Mouse (Mus musculus): ENCODE data around the gene Mmp11. TPM values are rescaled to one million over a fixed set of nuclear protein-coding genes. Genes with fewer than 3 reads are reported as not detected.

The Mmp11 gene
- 13.7 and 29.4 TPM in 2 replicates for total RNA-seq (2014; rRNA removed; ENCODE audit: low replicate concordance)
- polyA plus RNA-seq (2015; fragmentation: Nextera tagmentation; extraction: Ambion mirVana) = 12.6 and 15.4 TPM in 2 replicates

- peak within 1 kb of the TSS; percentile 78 for H3K9ac ChIP-seq (replicated peaks; ENCODE audit: low read depth, low read length)
- H3K27ac ChIP-seq (ENCODE audit: low read depth) = peak within 1 kb of the TSS; percentile 91
- WGBS = 3% methylated on average over 50 of the region's 51 CpGs
- ATAC-seq (ENCODE audit: insufficient read depth, low read depth) = peak; percentile 86
- H3K27me3 ChIP-seq (ENCODE audit: control insufficient read depth, insufficient read depth, low read length) = no peaks in the 10 kb centered on the region; the same call in 1 of the 2 replicates
- peak; percentile 88 for DNase-seq (ENCODE audit: low spot score)
- peaks cover 22% of the 10 kb centered on the region for H3K4me1 ChIP-seq (ENCODE audit: control insufficient read depth, insufficient read depth)
- peak within 1 kb of the TSS; percentile 59 for H3K4me2 ChIP-seq (ENCODE audit: low read depth, low read length)
- H3K9me3 ChIP-seq (replicated peaks; ENCODE audit: control insufficient read depth, low read length) = no peaks in the 10 kb centered on the region
- peak within 1 kb of the TSS; percentile 70 for H3K4me3 ChIP-seq (ENCODE audit: low read depth, low read length)
- H3K36me3 ChIP-seq (replicated peaks; ENCODE audit: control insufficient read depth, insufficient read depth, low read length) = no peaks in the 10 kb centered on the region
- TF ChIP-seq CTCF (IDR thresholded peaks at IDR 0.05; ENCODE audit: low read depth) (no peak), EP300 (IDR thresholded peaks at IDR 0.05; ENCODE audit: low read depth) (peak; percentile 50; the same call in 1 of the 2 replicates)
Measured at GRCm38 (mm10) chr10:75935680-75936541, at the start of gene Mmp11. Gene Mmp11 (minus strand): TSS chr10:75936496.

- H3K36me3 ChIP-seq (replicated peaks; ENCODE audit: control insufficient read depth, insufficient read depth, low read length) = no peaks in the 10 kb centered on the region
- ATAC-seq (ENCODE audit: insufficient read depth, low read depth) (no peak), DNase-seq (ENCODE audit: low spot score) (no peak)
- H3K9ac ChIP-seq (replicated peaks; ENCODE audit: low read depth, low read length) = no peak overlapping the region
- 82% methylated on average over 3 of the region's 3 CpGs for WGBS
- no peak overlapping the region for H3K4me2 ChIP-seq (ENCODE audit: low read depth, low read length)
- H3K27me3 ChIP-seq (ENCODE audit: control insufficient read depth, insufficient read depth, low read length) = no peaks in the 10 kb centered on the region
- no peak overlapping the region for H3K27ac ChIP-seq (ENCODE audit: low read depth)
- TF ChIP-seq CTCF (IDR thresholded peaks at IDR 0.05; ENCODE audit: low read depth) (no peak), EP300 (IDR thresholded peaks at IDR 0.05; ENCODE audit: low read depth) (no peak)
- H3K4me1 ChIP-seq (ENCODE audit: control insufficient read depth, insufficient read depth) = no peaks in the 10 kb centered on the region
- no peaks in the 10 kb centered on the region for H3K9me3 ChIP-seq (replicated peaks; ENCODE audit: control insufficient read depth, low read length)
- H3K4me3 ChIP-seq (ENCODE audit: low read depth, low read length) = no peak overlapping the region
Measured at GRCm38 (mm10) chr10:75979432-75979831, 43.1 kb upstream of the Mmp11 start.

GRCm38 (mm10) chr10:75978835-75979157, 42.5 kb upstream of the Mmp11 start:
- DNase-seq (ENCODE audit: low spot score) (no peak), ATAC-seq (ENCODE audit: insufficient read depth, low read depth) (no peak)
- TF ChIP-seq EP300 (IDR thresholded peaks at IDR 0.05; ENCODE audit: low read depth) (no peak), CTCF (IDR thresholded peaks at IDR 0.05; ENCODE audit: low read depth) (no peak)
- no peaks in the 10 kb centered on the region for H3K36me3 ChIP-seq (replicated peaks; ENCODE audit: control insufficient read depth, insufficient read depth, low read length)
- H3K9ac ChIP-seq (replicated peaks; ENCODE audit: low read depth, low read length) = no peak overlapping the region
- WGBS = 88% methylated on average over 5 of the region's 5 CpGs
- no peaks in the 10 kb centered on the region for H3K9me3 ChIP-seq (replicated peaks; ENCODE audit: control insufficient read depth, low read length)
- H3K4me3 ChIP-seq (ENCODE audit: low read depth, low read length) = no peak overlapping the region
- H3K27me3 ChIP-seq (ENCODE audit: control insufficient read depth, insufficient read depth, low read length) = no peaks in the 10 kb centered on the region
- no peaks in the 10 kb centered on the region for H3K4me1 ChIP-seq (ENCODE audit: control insufficient read depth, insufficient read depth)
- H3K27ac ChIP-seq (ENCODE audit: low read depth) = no peak overlapping the region
- no peak overlapping the region for H3K4me2 ChIP-seq (ENCODE audit: low read depth, low read length)

- DNase-seq (ENCODE audit: low spot score) (no peak), ATAC-seq (ENCODE audit: insufficient read depth, low read depth) (no peak)
- no peak overlapping the region for H3K4me2 ChIP-seq (ENCODE audit: low read depth, low read length)
- no peaks in the 10 kb centered on the region for H3K4me1 ChIP-seq (ENCODE audit: control insufficient read depth, insufficient read depth)
- H3K27ac ChIP-seq (ENCODE audit: low read depth) = no peak overlapping the region
- H3K9ac ChIP-seq (replicated peaks; ENCODE audit: low read depth, low read length) = no peak overlapping the region
- H3K9me3 ChIP-seq (replicated peaks; ENCODE audit: control insufficient read depth, low read length) = no peaks in the 10 kb centered on the region
- no peaks in the 10 kb centered on the region for H3K27me3 ChIP-seq (ENCODE audit: control insufficient read depth, insufficient read depth, low read length)
- TF ChIP-seq CTCF (IDR thresholded peaks at IDR 0.05; ENCODE audit: low read depth) (no peak), EP300 (IDR thresholded peaks at IDR 0.05; ENCODE audit: low read depth) (no peak)
- H3K4me3 ChIP-seq (ENCODE audit: low read depth, low read length) = no peak overlapping the region
- WGBS = 41% methylated on average over 10 of the region's 10 CpGs
- no peaks in the 10 kb centered on the region for H3K36me3 ChIP-seq (replicated peaks; ENCODE audit: control insufficient read depth, insufficient read depth, low read length)
Measured at GRCm38 (mm10) chr10:75978119-75978834, 42.0 kb upstream of the Mmp11 start.

DNA sequence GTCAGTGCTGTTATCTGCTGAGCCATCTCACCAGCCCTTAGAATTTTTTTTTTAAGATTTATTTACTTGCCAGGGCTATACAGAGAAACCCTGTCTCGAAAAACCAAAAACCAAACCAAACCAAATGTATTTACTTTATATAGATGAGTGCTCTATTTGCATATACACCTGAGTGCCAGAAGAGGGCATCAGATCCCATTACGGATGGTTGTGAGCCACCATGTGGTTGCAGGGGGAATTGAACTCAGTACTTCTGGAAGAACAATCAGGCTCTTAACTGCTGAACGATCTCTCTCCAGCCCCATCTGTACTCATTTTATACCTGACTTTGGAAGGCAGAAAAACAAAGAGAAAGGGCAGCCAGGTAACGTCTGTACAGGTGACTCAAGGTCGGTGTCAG, 38.9 kb upstream of the Mmp11 start:
- no peaks in the 10 kb centered on the region for H3K4me1 ChIP-seq (ENCODE audit: control insufficient read depth, insufficient read depth)
- H3K4me2 ChIP-seq (ENCODE audit: low read depth, low read length) = no peak overlapping the region
- H3K27me3 ChIP-seq (ENCODE audit: control insufficient read depth, insufficient read depth, low read length) = no peaks in the 10 kb centered on the region
- no peak for TF ChIP-seq EP300 (IDR thresholded peaks at IDR 0.05; ENCODE audit: low read depth)
- peak; percentile 60 for TF ChIP-seq CTCF (IDR thresholded peaks at IDR 0.05; ENCODE audit: low read depth)
- no peak overlapping the region for H3K27ac ChIP-seq (ENCODE audit: low read depth)
- no peak for ATAC-seq (ENCODE audit: insufficient read depth, low read depth)
- no peak for DNase-seq (ENCODE audit: low spot score)
- WGBS = 71% methylated on average over 5 of the region's 5 CpGs
- no peaks in the 10 kb centered on the region for H3K36me3 ChIP-seq (replicated peaks; ENCODE audit: control insufficient read depth, insufficient read depth, low read length)
- H3K4me3 ChIP-seq (ENCODE audit: low read depth, low read length) = no peak overlapping the region
- H3K9ac ChIP-seq (replicated peaks; ENCODE audit: low read depth, low read length) = no peak overlapping the region
- no peaks in the 10 kb centered on the region; the same call in 1 of the 2 replicates for H3K9me3 ChIP-seq (replicated peaks; ENCODE audit: control insufficient read depth, low read length)

Data from heart, postnatal 0 days (tissue).